Mouse (Mus musculus) stomach, embryonic 14.5 days (tissue): ENCODE data around the gene Gsta4. TPM values are rescaled to one million over a fixed set of nuclear protein-coding genes. Genes with fewer than 3 reads are reported as not detected.
"Not testable (repeated sequence)": the region's sequence is repeated elsewhere in the genome, so short reads cannot be mapped to it uniquely, and the experiment has no call there.

Source experiments
- ATAC-seq: fragments of 200-750 bp; cut with Nextera tagmentation; 2 replicates; pipeline ENCODE4 v1.8.0; 2017; ENCODE audit warnings: low read depth, moderate TSS enrichment; ENCODE audit not compliant: insufficient number of reproducible peaks, insufficient read depth, low FRiP score
- H3K27ac ChIP-seq: fragments of 300-500 bp; sonication (generic); 2 replicates; pipeline ENCODE4 v1.5.1; 2014; ENCODE audit warnings: mild to moderate bottlenecking, low read length, moderate library complexity, mixed read lengths
- H3K27me3 ChIP-seq: fragments of 300-500 bp; sonication (generic); 2 replicates; pipeline ENCODE4 v1.6.1; 2014; ENCODE audit warnings: low read length, control low read depth, mixed read lengths; ENCODE audit not compliant: control insufficient read depth, insufficient read depth
- H3K36me3 ChIP-seq: fragments of 300-500 bp; sonication (generic); 2 replicates; pipeline ENCODE4 v1.6.1; 2014; ENCODE audit warnings: mild to moderate bottlenecking, control low read depth, low read length, moderate library complexity, mixed read lengths; ENCODE audit not compliant: control insufficient read depth, insufficient read depth
- H3K4me1 ChIP-seq: fragments of 300-500 bp; sonication (generic); 2 replicates; pipeline ENCODE4 v1.6.1; 2014; ENCODE audit warnings: low read length, control low read depth, mixed read lengths; ENCODE audit not compliant: control insufficient read depth, insufficient read depth
- H3K4me2 ChIP-seq: fragments of 300-500 bp; sonication (generic); replicated peaks from 2 replicates; pipeline ENCODE4 v1.6.1; 2014; ENCODE audit warnings: low read depth, low read length, control low read depth
- H3K4me3 ChIP-seq: fragments of 300-500 bp; sonication (generic); 2 replicates; pipeline ENCODE4 v1.5.1; 2014; ENCODE audit warnings: low read depth, low read length, control low read depth
- H3K9ac ChIP-seq: fragments of 300-500 bp; sonication (generic); replicated peaks from 2 replicates; pipeline ENCODE4 v1.6.1; 2014; ENCODE audit warnings: low read depth, mild to moderate bottlenecking, control low read depth, low read length, moderate library complexity, mixed read lengths
- H3K9me3 ChIP-seq: fragments of 300-500 bp; sonication (generic); 2 replicates; pipeline ENCODE4 v1.6.1; 2016; ENCODE audit warnings: low read depth, low read length, control low read depth; ENCODE audit not compliant: control insufficient read depth
- WGBS: fragments of 180-500 bp; shearing (Covaris S2); extraction: QIAGEN DNeasy Blood & Tissue Kit; methylation state at CpG from one replicate; pipeline ENCODE4 v1.1.7; 2014; 5-methylcytosine and 5-hydroxymethylcytosine counted together
- polyA plus RNA-seq: library from polyadenylated mRNA; unstranded; fragments of >200 nt; fragmentation: Nextera tagmentation; extraction: Ambion mirVana; gene quantifications from 2 replicates; pipeline ENCODE4 v1.2.1, GENCODE M21; 2014

Gene Gsta4
- 478 and 492 TPM in 2 replicates for polyA plus RNA-seq

GRCm38 (mm10) chr9:78182474-78182873 lies at the start of gene Gsta4:
Gene Gsta4 (plus strand): TSS chr9:78182774.
- not testable (repeated sequence) for H3K9me3 ChIP-seq, H3K27me3 ChIP-seq, ATAC-seq, H3K4me3 ChIP-seq, H3K27ac ChIP-seq, H3K4me2 ChIP-seq, H3K9ac ChIP-seq, H3K4me1 ChIP-seq, H3K36me3 ChIP-seq
- 100% methylated on average over 4 of the region's 7 CpGs for WGBS

GRCm38 (mm10) chr9:78135658-78136057 lies 46.9 kb upstream of the Gsta4 start:
- Histone ChIP-seq H3K9ac (no peak overlapping the region), H3K4me1 (no peaks in the 10 kb centered on the region), H3K27me3 (no peaks in the 10 kb centered on the region), H3K4me2 (no peak overlapping the region), H3K9me3 (no peaks in the 10 kb centered on the region), H3K36me3 (peaks cover 17% of the 10 kb centered on the region), H3K27ac (no peak overlapping the region), H3K4me3 (no peak overlapping the region)
- no peak for ATAC-seq
- WGBS = 82% methylated on average over 7 of the region's 7 CpGs

- 90% methylated on average over 9 of the region's 9 CpGs for WGBS
- no peaks in the 10 kb centered on the region for H3K27me3 ChIP-seq
- no peak overlapping the region for H3K27ac ChIP-seq
- H3K4me3 ChIP-seq = no peak overlapping the region
- no peaks in the 10 kb centered on the region for H3K4me1 ChIP-seq
- no peak for ATAC-seq
- no peak overlapping the region for H3K4me2 ChIP-seq
- peaks cover 7% of the 10 kb centered on the region; the same call in 1 of the 2 replicates for H3K9me3 ChIP-seq
- H3K9ac ChIP-seq = no peak overlapping the region
- H3K36me3 ChIP-seq = peaks cover 25% of the 10 kb centered on the region
Observed at GRCm38 (mm10) chr9:78138044-78138676, 44.4 kb upstream of the Gsta4 start.

- H3K36me3 ChIP-seq = peaks cover 22% of the 10 kb centered on the region
- H3K9ac ChIP-seq = no peak overlapping the region
- H3K27ac ChIP-seq = no peak overlapping the region
- no peak for ATAC-seq
- WGBS = 85% methylated on average over 4 of the region's 4 CpGs
- H3K4me2 ChIP-seq = no peak overlapping the region
- H3K4me3 ChIP-seq = no peak overlapping the region
- no peaks in the 10 kb centered on the region for H3K27me3 ChIP-seq
- no peaks in the 10 kb centered on the region for H3K4me1 ChIP-seq
- peaks cover 7% of the 10 kb centered on the region; the same call in 1 of the 2 replicates for H3K9me3 ChIP-seq
Observed at GRCm38 (mm10) chr9:78139463-78139862, 43.1 kb upstream of the Gsta4 start.

GRCm38 (mm10) chr9:78146099-78146498 lies 36.5 kb upstream of the Gsta4 start:
- H3K27ac ChIP-seq = no peak overlapping the region
- peak; percentile 42; the same call in 1 of the 2 replicates for ATAC-seq
- no peak overlapping the region for H3K4me3 ChIP-seq
- peaks cover 7% of the 10 kb centered on the region; the same call in 1 of the 2 replicates for H3K9me3 ChIP-seq
- no peaks in the 10 kb centered on the region for H3K4me1 ChIP-seq
- no peak overlapping the region for H3K4me2 ChIP-seq
- H3K27me3 ChIP-seq = no peaks in the 10 kb centered on the region
- 64% methylated on average over 4 of the region's 4 CpGs for WGBS
- no peak overlapping the region for H3K9ac ChIP-seq
- H3K36me3 ChIP-seq = peaks cover 18% of the 10 kb centered on the region

GRCm38 (mm10) chr9:78146627-78147026 lies 35.9 kb upstream of the Gsta4 start:
- Histone ChIP-seq H3K36me3 (peaks cover 13% of the 10 kb centered on the region), H3K27me3 (no peaks in the 10 kb centered on the region), H3K9me3 (peaks cover 6% of the 10 kb centered on the region; the same call in 1 of the 2 replicates), H3K4me1 (no peaks in the 10 kb centered on the region), H3K27ac (no peak overlapping the region), H3K4me2 (no peak overlapping the region), H3K4me3 (no peak overlapping the region), H3K9ac (no peak overlapping the region)
- 79% methylated on average over 6 of the region's 6 CpGs for whole genome bisulfite sequencing
- ATAC-seq = 0 out of 2 replicates have a peak, but pooled peaks have one; percentile 42

- H3K4me1 ChIP-seq = no peaks in the 10 kb centered on the region
- H3K36me3 ChIP-seq = peaks cover 6% of the 10 kb centered on the region
- no peaks in the 10 kb centered on the region for H3K27me3 ChIP-seq
- H3K9ac ChIP-seq = no peak overlapping the region
- H3K9me3 ChIP-seq = no peaks in the 10 kb centered on the region
- H3K4me3 ChIP-seq = no peak overlapping the region
- WGBS = 93% methylated on average over 6 of the region's 6 CpGs
- no peak overlapping the region for H3K27ac ChIP-seq
- ATAC-seq = no peak
- no peak overlapping the region for H3K4me2 ChIP-seq
Observed at GRCm38 (mm10) chr9:78148149-78148548, 34.4 kb upstream of the Gsta4 start.

- H3K27ac ChIP-seq, H3K27me3 ChIP-seq, H3K9ac ChIP-seq, H3K4me1 ChIP-seq, H3K4me3 ChIP-seq, H3K4me2 ChIP-seq, H3K36me3 ChIP-seq, H3K9me3 ChIP-seq, ATAC-seq: not testable (repeated sequence)
- 93% methylated on average over 2 of the region's 2 CpGs for WGBS
Observed at GRCm38 (mm10) chr9:78149770-78150169, 32.8 kb upstream of the Gsta4 start.
